Mouse (Mus musculus) C2C12 (cell line): ENCODE results near the gene Slc4a2. TPM values are rescaled to one million over a fixed set of nuclear protein-coding genes. Genes with fewer than 3 reads are reported as not detected.

Experiments
- H3K27me3 ChIP-seq: one replicate; pipeline ENCODE4 v1.6.1; 2011; ENCODE audit not compliant: control insufficient read depth, insufficient read depth, insufficient read length
- H3K36me3 ChIP-seq: one replicate; pipeline ENCODE4 v1.6.1; 2011; ENCODE audit not compliant: control insufficient read depth, insufficient read depth
- H3K4me3 ChIP-seq: one replicate; pipeline ENCODE4 v1.5.1; 2011; ENCODE audit warnings: mild to moderate bottlenecking, control low read depth; ENCODE audit not compliant: poor library complexity, insufficient read depth, severe bottlenecking
- H3K79me2 ChIP-seq: one replicate; pipeline ENCODE4 v1.6.1; 2011; ENCODE audit not compliant: control insufficient read depth, insufficient read depth
- H3K79me3 ChIP-seq: one replicate; pipeline ENCODE4 v1.6.1; 2011; ENCODE audit warnings: low read depth, control low read depth
- H3ac ChIP-seq: one replicate; pipeline ENCODE3; 2011; ENCODE audit warnings: low read depth; ENCODE audit not compliant: control insufficient read depth, insufficient read length
- CEBPB ChIP-seq: IDR thresholded peaks from one replicate; pipeline ENCODE4 v1.6.1; 2011; ENCODE audit warnings: low read depth, mild to moderate bottlenecking, control low read depth, moderate library complexity
- CTCF ChIP-seq: IDR thresholded peaks from one replicate; pipeline ENCODE4 v1.5.1; 2011; ENCODE audit not compliant: control insufficient read depth, insufficient read depth, insufficient read length
- FOSL1 ChIP-seq: IDR thresholded peaks from one replicate; pipeline ENCODE4 v1.8.0; 2011; ENCODE audit warnings: mild to moderate bottlenecking, low read length; ENCODE audit not compliant: poor library complexity, insufficient read depth, severe bottlenecking
- MAX ChIP-seq: IDR thresholded peaks from one replicate; pipeline ENCODE4 v1.6.1; 2011; ENCODE audit warnings: mild to moderate bottlenecking, control low read depth
- MYOD1 ChIP-seq: IDR thresholded peaks from one replicate; pipeline ENCODE4 v1.6.1; 2011; ENCODE audit warnings: low read depth; ENCODE audit not compliant: control insufficient read depth, insufficient read length
- MYOG ChIP-seq: IDR thresholded peaks from one replicate; pipeline ENCODE4 v1.6.1; 2011; ENCODE audit not compliant: control insufficient read depth, insufficient read length; ENCODE audit errors: extremely low read depth
- USF1 ChIP-seq: IDR thresholded peaks from one replicate; pipeline ENCODE4 v1.6.1; 2011; ENCODE audit warnings: low read depth, mild to moderate bottlenecking, control low read depth, moderate library complexity
- polyA plus RNA-seq: library from polyadenylated mRNA; unstranded; fragments of >200 nt; fragmentation: generic; extraction: Trizol; gene quantifications from one replicate; pipeline ENCODE4 v1.2.1, GENCODE M21; 2012; ENCODE audit warnings: missing spikeins

Slc4a2 gene
- polyA plus RNA-seq, 1 experiment, result 76.4 TPM

DNA sequence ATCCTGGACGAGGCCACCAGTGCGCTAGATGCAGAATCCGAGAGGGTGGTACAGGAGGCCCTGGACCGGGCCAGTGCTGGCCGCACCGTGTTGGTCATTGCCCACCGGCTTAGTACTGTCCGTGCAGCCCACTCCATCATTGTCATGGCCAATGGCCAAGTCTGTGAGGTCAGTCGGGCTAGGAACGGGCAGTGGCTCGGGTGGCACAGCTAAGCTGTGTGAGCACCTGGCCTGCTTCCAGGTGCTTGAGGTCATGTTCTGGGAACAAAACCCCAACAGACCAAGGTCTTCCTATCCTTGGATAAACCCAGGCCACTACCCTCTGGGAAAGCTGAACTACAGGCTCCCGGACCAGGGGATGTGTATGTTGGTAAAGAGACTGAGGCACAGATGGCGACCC lies 15.0 kb upstream of the Slc4a2 start:
- no peak overlapping the region for H3ac ChIP-seq
- TF ChIP-seq USF1 (no peak), CTCF (no peak), MAX (no peak), MYOD1 (no peak), CEBPB (no peak), MYOG (no peak), FOSL1 (no peak)
- no peaks in the 10 kb centered on the region for H3K79me2 ChIP-seq
- no peak overlapping the region for H3K4me3 ChIP-seq
- no peaks in the 10 kb centered on the region for H3K27me3 ChIP-seq
- no peaks in the 10 kb centered on the region for H3K79me3 ChIP-seq
- peaks cover 5% of the 10 kb centered on the region for H3K36me3 ChIP-seq

DNA sequence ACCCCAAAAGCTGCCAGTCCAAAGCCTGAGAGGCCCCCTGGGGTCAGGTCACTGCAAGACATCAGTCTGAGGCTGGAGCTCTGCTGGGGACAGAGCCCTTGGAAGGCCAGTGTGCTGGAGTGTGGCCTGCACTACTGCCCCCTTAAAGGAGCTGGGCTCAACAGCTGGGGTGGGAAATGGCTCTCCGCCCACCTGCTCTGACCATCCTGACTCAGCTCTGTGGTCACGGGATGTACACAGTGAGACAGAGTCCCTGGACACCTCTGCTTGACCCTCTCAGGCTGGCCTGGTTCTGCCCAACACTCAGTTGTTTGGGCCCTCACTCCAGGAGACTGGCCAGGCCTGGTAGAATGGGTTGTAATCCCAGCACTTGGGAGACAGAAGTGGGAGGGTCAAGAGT lies 14.2 kb upstream of the Slc4a2 start:
- H3K79me2 ChIP-seq, result no peaks in the 10 kb centered on the region
- H3K4me3 ChIP-seq, result no peak overlapping the region
- H3ac ChIP-seq, result no peak overlapping the region
- H3K27me3 ChIP-seq, result no peaks in the 10 kb centered on the region
- H3K36me3 ChIP-seq, result peaks cover 5% of the 10 kb centered on the region
- H3K79me3 ChIP-seq, result no peaks in the 10 kb centered on the region
- TF ChIP-seq CEBPB, result no peak
- no peak for TF ChIP-seq MAX
- no peak for TF ChIP-seq MYOG
- TF ChIP-seq USF1, result peak; percentile 67
- TF ChIP-seq FOSL1, result no peak
- peak; percentile 87 for TF ChIP-seq MYOD1
- no peak for TF ChIP-seq CTCF

DNA sequence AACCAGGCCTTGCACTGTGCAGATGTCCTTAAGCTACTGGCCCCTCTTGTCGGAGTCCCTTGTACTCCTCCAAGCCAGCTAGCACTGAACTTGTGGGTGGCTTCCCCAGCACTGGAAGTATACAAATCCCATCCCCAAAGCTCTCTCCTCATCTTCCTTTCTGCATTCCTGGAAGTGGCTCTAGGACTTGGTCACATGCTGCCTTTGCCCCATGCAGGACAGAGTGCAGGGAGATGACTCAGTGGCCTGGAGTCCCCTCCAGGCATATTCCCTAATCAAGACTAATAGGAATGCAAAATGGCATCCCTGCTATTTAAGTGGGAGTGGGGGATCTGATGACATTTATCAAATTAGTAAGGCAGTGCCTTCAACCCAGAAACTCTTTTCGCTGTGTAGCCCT lies 11.6 kb upstream of the Slc4a2 start:
- Histone ChIP-seq H3K4me3 (no peak overlapping the region), H3ac (no peak overlapping the region), H3K27me3 (no peaks in the 10 kb centered on the region), H3K36me3 (peaks cover under 1% of the 10 kb centered on the region), H3K79me2 (no peaks in the 10 kb centered on the region), H3K79me3 (no peaks in the 10 kb centered on the region)
- TF ChIP-seq USF1, result peak; percentile 52
- no peak for TF ChIP-seq MYOD1

DNA sequence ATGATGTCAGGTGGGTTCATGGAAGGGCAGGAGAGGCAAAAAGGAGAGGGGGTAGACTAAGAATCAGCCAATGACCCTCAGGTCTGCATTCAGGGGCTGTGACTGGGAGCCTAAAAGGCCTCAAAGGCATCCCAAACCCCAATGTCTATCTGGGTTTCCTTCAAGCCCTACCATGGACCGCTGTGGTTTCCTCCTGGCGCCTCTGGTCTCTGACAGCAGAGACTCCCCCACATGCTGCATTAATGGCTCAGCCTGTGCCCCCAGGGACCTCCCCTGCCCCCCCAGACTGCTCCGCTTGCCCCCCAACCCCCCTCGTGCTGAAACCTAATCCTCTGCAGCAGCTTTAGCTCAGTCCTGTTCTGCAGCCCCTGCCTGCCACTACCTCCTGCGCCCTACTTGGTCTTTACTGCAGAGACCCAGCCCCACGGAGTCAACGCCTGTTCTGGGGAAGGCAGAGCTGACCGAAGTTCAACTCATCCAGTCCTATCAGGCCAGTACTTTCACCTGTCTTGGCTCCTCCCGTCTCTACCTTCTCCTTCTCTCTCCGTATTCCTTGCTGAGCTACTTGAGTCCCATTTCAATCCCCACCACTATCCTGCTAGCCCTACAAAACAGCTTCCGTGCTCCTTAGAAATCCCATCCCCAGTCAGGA lies 10.5 kb upstream of the Slc4a2 start, which contains the start of gene Asic3:
TSS of gene Asic3 (plus strand) at position 351 of the 652 bp plus-strand sequence.
- H3K79me3 ChIP-seq, result no peaks in the 10 kb centered on the region
- no peak for TF ChIP-seq MYOD1
- TF ChIP-seq USF1, result no peak
- no peak for TF ChIP-seq MAX
- no peak for TF ChIP-seq CTCF
- TF ChIP-seq CEBPB, result no peak
- TF ChIP-seq MYOG, result no peak
- no peak for TF ChIP-seq FOSL1
- no peak within 1 kb of the TSS for H3ac ChIP-seq
- H3K36me3 ChIP-seq, result no peaks in the 10 kb centered on the region
- H3K4me3 ChIP-seq, result no peak within 1 kb of the TSS
- H3K79me2 ChIP-seq, result no peaks in the 10 kb centered on the region
- no peaks in the 10 kb centered on the region for H3K27me3 ChIP-seq

DNA sequence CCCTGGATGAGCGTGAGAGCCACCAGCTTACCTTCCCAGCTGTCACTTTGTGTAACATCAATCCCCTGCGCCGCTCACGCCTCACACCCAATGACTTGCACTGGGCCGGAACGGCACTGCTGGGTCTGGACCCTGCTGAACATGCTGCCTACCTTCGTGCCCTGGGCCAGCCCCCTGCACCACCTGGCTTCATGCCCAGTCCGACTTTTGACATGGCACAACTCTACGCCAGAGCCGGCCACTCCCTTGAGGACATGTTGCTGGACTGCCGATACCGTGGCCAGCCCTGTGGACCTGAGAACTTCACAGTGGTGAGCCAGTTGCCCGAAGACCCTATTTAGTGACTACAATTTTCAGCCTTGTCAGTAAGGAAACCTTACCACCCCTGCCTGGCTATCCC lies 9.7 kb upstream of the Slc4a2 start:
- TF ChIP-seq FOSL1, result no peak
- no peak for TF ChIP-seq MAX
- TF ChIP-seq MYOD1, result no peak
- TF ChIP-seq MYOG, result no peak
- TF ChIP-seq USF1, result no peak
- TF ChIP-seq CTCF, result no peak
- no peak for TF ChIP-seq CEBPB
- Histone ChIP-seq H3K27me3 (no peaks in the 10 kb centered on the region), H3K79me3 (no peaks in the 10 kb centered on the region), H3K4me3 (no peak overlapping the region), H3ac (no peak overlapping the region), H3K36me3 (peaks cover 5% of the 10 kb centered on the region), H3K79me2 (no peaks in the 10 kb centered on the region)

DNA sequence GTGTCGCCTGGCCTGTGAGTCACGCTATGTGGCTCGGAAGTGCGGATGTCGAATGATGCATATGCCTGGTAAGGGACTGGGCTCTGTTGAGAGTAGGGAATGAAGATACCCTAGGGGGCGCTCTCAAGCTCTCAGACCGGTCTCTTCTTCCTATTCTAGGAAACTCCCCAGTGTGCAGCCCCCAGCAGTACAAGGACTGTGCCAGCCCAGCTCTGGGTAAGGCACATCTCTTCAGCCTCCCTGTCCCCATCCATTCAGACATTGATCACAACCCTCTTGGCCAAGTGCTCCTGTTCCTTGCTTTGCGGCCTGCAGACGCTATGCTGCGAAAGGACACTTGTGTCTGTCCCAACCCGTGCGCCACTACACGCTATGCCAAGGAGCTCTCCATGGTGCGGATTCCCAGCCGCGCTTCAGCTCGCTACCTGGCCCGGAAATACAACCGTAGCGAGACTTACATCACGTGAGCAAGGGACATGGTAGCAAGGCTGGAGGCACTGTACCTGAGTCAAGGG lies 7.4 kb upstream of the Slc4a2 start:
- TF ChIP-seq MYOD1, result no peak
- no peak for TF ChIP-seq MYOG
- no peak for TF ChIP-seq USF1
- no peak for TF ChIP-seq MAX
- no peak for TF ChIP-seq CEBPB
- TF ChIP-seq CTCF, result peak; percentile 33
- TF ChIP-seq FOSL1, result no peak
- Histone ChIP-seq H3K36me3 (peaks cover 10% of the 10 kb centered on the region), H3K79me2 (no peaks in the 10 kb centered on the region), H3K79me3 (no peaks in the 10 kb centered on the region), H3K4me3 (no peak overlapping the region), H3K27me3 (no peaks in the 10 kb centered on the region), H3ac (no peak overlapping the region)
